Mouse (Mus musculus) megakaryocyte, embryonic 14.5 days (primary cell): ENCODE data around the gene Tubb4b. TPM values are rescaled to one million over a fixed set of nuclear protein-coding genes. Genes with fewer than 3 reads are reported as not detected.
"Not testable (repeated sequence)": the region's sequence is repeated elsewhere in the genome, so short reads cannot be mapped to it uniquely, and the experiment has no call there.

ENCODE experiments used
- H3K27me3 ChIP-seq: replicated peaks from 2 replicates; pipeline ENCODE3; 2012; ENCODE audit warnings: inconsistent platforms
- H3K36me3 ChIP-seq: replicated peaks from 2 replicates; pipeline ENCODE3; 2012; ENCODE audit warnings: low read length, inconsistent platforms, mixed read lengths
- H3K4me1 ChIP-seq: 2 replicates; pipeline ENCODE4 v1.6.1; 2012; ENCODE audit warnings: inconsistent platforms
- H3K4me3 ChIP-seq: replicated peaks from 2 replicates; pipeline ENCODE3; 2012; ENCODE audit warnings: moderate library complexity, mild to moderate bottlenecking, inconsistent platforms
- H3K9me3 ChIP-seq: 2 replicates; pipeline ENCODE4 v1.6.1; 2012; ENCODE audit warnings: inconsistent platforms
- FLI1 ChIP-seq: IDR thresholded peaks from 2 replicates; pipeline ENCODE4 v1.6.1; 2012; ENCODE audit warnings: low read length, inconsistent platforms, mixed read lengths
- GATA1 ChIP-seq: IDR thresholded peaks from 3 replicates; pipeline ENCODE4 v1.6.1; 2012; ENCODE audit warnings: mixed read lengths, low read length, inconsistent platforms, borderline replicate concordance
- polyA plus RNA-seq: library from polyadenylated mRNA; stranded (reverse); fragments of >175 nt; gene quantifications from 2 replicates; pipeline ENCODE4 v1.2.3, GENCODE M21; 2012; ENCODE audit warnings: low replicate concordance; ENCODE audit not compliant: insufficient read depth

Tubb4b gene
- polyA plus RNA-seq, 1 experiment = 365 TPM

DNA sequence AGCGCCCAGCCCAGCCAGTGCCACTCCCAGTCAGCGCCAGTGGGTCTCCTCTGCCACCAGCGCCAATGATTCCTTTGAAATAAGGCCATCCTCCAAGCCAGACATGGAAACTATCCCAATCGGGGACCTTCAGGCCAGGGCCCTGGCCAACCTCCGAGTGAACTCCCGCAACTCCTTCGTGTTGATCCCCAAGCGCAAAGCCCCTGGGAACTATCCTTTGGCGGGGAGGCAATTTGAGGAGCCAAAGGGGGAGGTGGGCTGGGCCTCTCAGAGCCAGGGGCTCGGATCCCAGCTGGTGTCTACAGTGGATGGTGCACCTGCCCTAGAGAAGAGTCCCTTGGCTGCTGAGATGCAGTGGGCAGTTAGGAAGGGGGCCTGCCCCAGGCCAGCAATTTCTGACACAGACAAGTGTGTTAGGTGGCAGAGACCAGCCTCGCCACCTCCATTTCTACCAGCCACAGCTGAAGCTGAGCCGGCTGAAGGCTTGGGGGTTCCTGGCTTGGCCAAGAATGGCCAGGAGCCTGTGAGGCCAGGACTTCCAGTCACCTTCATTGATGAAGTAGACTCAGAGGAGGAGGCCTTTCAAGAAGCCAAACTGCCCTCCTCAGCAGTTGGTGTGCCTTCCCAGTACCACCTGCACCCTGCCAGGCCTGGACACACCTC is 39.3 kb upstream of the Tubb4b start:
- H3K4me3 ChIP-seq = peak overlapping the region; percentile 96
- no peaks in the 10 kb centered on the region for H3K27me3 ChIP-seq
- H3K4me1 ChIP-seq = peaks cover 72% of the 10 kb centered on the region
- no peaks in the 10 kb centered on the region for H3K9me3 ChIP-seq
- TF ChIP-seq GATA1 (no peak), FLI1 (no peak)
- H3K36me3 ChIP-seq = peaks cover 35% of the 10 kb centered on the region

DNA sequence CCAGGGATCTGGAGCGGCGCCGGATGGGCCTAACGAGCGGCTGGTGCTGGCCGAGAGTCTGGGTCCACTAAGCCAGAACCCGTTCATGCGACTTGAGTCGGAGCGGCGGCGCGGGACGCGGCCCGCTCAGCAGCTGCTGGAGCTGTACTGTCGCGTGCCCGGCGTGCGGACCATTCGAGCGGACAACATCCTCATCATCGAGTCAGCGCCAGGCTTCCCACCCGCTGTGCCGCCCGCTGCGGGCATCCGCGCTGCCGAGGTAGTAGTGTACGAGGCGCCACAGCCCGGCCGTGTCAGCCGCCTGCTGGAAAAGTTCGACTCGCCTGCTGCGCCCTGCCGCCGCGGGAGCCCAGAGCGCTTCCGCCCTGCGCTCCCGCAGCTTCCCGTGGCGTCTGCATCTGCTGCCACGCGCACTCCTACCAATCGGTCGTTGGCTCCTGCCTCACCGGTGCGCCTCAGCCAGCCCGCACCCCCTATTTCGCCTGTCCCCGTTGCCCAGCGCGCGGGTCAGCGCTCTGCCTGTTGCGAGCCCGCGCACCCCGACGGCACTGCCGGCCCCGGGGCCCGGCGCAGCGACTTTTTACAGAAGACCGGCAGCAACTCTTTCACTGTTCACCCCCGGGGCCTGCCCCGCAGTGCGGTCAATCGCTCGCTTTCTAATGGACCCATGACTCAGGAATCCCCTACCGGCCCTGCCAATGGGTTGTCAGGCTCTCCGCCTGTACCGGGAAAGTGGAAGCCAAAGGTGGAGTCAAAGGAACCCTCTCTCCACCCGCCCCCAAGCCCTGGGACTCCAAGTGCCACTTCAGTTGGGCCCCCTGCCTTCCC is 38.5 kb upstream of the Tubb4b start:
- H3K9me3 ChIP-seq = no peaks in the 10 kb centered on the region
- TF ChIP-seq FLI1 (no peak), GATA1 (no peak)
- no peaks in the 10 kb centered on the region for H3K27me3 ChIP-seq
- H3K4me1 ChIP-seq = peaks cover 71% of the 10 kb centered on the region
- H3K36me3 ChIP-seq = peaks cover 27% of the 10 kb centered on the region
- peak overlapping the region; percentile 96 for H3K4me3 ChIP-seq

DNA sequence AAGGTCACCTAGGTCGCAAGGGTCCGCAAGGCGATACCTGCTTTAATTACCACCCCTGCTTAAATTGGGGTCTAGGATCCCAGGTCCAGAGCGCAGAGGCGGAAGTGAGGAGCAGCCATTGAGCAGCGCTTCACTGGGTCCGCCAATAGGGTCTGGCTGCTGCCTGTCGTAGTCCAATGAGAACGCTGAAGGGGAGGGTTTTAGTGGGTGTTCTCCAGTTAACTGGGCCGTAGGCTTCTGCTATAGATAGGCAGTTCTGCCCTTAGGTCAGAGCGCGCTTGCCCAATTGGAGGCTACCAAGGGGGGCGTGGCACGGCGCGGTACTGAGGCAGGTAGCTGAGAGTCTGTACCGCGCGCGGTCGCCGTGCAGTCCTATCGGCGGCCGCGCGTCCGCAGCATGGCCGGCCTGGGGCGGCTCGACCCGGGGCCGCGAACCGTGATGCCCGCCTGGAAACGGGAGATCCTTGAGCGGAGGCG is 37.8 kb upstream of the Tubb4b start, which contains the start of gene Tprn:
Tprn (plus strand) TSS at position 328 of the 477 bp plus-strand sequence.
- Histone ChIP-seq H3K9me3 (no peaks in the 10 kb centered on the region), H3K4me3 (peak within 1 kb of the TSS; percentile 96), H3K27me3 (no peaks in the 10 kb centered on the region), H3K36me3 (peaks cover 20% of the 10 kb centered on the region), H3K4me1 (peaks cover 69% of the 10 kb centered on the region)
- TF ChIP-seq GATA1 (no peak), FLI1 (no peak)

DNA sequence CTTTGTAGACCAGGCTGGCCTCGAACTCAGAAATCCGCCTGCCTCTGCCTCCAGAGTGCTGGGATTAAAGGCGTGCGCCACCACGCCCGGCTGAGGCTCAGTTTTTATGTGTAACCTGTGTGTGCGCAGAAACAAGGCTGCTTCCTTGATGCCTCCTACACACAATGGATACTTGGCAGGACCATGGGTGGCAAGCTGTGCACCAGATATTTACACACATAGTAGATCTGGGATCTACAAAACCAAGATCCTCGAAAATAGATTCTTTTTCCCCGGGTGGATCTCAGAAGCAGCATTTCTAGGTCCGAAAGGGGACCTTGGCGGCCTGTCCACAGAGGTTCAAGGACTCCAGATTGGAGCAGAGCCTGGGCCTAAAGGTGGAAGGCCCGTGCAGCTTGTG is 37.4 kb upstream of the Tubb4b start:
- Histone ChIP-seq H3K36me3 (peaks cover 16% of the 10 kb centered on the region), H3K4me3 (peak overlapping the region; percentile 96), H3K9me3 (no peaks in the 10 kb centered on the region), H3K4me1 (peaks cover 68% of the 10 kb centered on the region), H3K27me3 (no peaks in the 10 kb centered on the region)
- TF ChIP-seq FLI1 (no peak), GATA1 (no peak)

DNA sequence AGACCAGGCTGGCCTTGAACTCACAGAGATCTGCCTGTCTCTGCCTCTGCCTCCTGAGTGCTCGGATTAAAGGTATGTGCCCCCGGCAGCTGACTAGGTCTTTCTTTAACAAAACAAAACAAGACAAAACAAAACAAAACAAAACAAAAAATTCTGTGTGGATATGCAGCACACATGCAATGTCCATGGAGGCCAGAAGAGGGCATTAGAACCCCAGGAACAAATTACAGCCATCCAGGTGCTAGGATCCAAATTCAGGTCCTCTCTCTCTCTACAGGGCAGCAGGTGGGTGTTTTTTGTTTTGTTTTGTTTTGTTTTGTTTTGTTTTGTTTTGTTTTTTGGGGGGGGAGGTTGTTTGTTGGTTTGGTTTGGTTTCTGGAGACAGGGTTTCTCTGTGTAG is 34.4 kb upstream of the Tubb4b start:
- Histone ChIP-seq H3K27me3 (no peaks in the 10 kb centered on the region), H3K4me1 (peaks cover 59% of the 10 kb centered on the region), H3K36me3 (peaks cover 3% of the 10 kb centered on the region), H3K9me3 (no peaks in the 10 kb centered on the region), H3K4me3 (no peak overlapping the region)
- TF ChIP-seq GATA1 = no peak
- no peak for TF ChIP-seq FLI1

DNA sequence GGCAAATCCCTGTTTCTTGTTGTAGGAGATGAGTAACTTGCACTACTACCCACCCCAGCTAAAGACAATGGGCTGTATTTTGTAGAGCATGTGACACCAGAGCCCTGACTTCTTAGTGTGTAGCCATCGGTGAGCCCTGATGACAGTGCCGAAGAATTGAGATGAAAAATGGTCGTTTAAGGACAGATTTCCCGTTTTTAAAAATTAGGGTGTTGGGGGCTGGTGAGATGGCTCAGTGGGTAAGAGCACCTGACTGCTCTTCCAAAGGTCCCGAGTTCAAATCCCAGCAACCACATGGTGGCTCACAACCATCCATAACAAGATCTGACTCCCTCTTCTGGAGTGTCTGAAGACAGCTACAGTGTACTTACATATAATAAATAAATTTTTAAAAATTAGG is 32.7 kb upstream of the Tubb4b start:
- H3K9me3 ChIP-seq, H3K27me3 ChIP-seq: not testable (repeated sequence)
- Histone ChIP-seq H3K4me1 (peaks cover 57% of the 10 kb centered on the region), H3K36me3 (peaks cover 17% of the 10 kb centered on the region), H3K4me3 (peak overlapping the region; percentile 85)

DNA sequence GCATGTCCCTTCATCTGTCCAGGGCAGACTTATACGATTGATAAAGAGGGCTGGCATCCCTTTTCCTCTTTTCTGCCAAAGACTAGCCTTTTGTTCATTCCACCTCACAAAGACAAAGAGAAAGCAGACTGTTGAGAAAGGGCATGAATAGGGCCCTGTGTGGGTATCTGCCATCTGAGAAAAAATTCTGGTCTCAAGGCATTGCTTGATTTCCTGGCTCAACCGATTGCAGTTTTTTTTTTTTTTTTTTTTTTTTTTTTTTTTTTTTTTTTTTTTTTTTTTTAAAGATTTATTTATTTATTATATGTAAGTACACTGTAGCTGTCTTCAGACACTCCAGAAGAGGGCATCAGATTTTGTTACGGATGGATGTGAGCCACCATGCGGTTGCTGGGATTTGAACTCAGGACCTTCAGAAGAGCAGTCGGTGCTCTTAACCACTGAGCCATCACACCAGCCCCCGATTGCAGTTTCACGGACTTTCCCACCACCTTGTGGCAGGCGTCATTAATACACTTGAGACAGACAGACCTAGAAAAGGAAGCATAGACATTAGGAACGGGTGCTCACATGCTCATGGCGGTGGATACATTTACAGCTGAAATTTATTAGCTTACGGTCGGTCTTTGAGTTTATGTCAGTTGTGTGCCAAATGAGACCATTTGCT is 32.1 kb upstream of the Tubb4b start:
- not testable (repeated sequence) for H3K9me3 ChIP-seq, H3K27me3 ChIP-seq
- peaks cover 53% of the 10 kb centered on the region for H3K4me1 ChIP-seq
- peak overlapping the region; percentile 91 for H3K4me3 ChIP-seq
- peaks cover 24% of the 10 kb centered on the region for H3K36me3 ChIP-seq

DNA sequence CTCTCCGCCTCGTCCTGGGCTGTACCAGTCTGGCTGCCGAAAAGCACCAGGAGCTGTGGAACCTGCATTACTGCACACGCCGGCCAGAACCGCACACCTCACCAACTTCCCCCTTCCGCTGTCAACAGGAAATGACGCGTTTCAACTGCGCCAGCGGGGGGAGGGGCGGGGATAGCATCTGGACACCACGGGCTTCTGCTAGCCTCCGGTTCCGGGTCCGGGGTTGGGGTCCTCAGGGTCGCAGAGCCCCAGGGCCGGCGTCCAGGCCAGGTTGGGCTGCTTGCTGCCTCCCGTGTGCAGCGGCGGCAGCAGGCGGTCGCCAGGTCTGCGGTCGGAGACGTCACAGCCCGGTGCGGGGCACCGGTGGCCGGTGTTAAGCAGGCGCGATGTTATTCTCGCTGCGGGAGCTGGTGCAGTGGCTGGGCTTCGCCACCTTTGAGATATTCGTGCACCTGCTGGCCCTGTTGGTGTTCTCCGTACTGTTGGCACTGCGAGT is 30.8 kb upstream of the Tubb4b start, which contains the start of gene Tmem203:
Tmem203 (plus strand) TSS at position 156 of the 496 bp plus-strand sequence.
- Histone ChIP-seq H3K4me3 (peak within 1 kb of the TSS; percentile 91), H3K9me3 (no peaks in the 10 kb centered on the region), H3K36me3 (peaks cover 36% of the 10 kb centered on the region), H3K4me1 (peaks cover 53% of the 10 kb centered on the region), H3K27me3 (no peaks in the 10 kb centered on the region)
- TF ChIP-seq FLI1 (peak; percentile 63; the same call in 1 of the 2 replicates), GATA1 (no peak)

DNA sequence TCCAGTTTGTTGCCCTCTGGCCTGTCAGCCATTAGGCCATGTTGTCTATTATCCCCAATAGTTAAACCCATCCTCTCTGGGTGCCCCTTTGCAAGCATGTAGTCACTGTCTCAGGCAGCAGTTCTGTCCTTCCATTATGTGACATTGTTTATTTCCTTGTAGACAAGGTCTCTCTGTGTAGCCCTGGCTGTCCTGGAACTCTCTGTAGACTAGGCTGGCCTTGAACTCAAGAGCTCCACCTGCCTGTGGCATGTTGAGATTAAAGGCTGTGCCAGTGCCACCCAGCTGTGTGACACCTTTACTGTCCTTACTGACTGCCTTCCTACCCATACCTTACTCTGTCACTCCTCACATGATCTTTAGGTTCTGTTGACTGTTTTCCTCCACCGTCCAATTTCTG is 27.8 kb upstream of the Tubb4b start:
- Histone ChIP-seq H3K4me3 (no peak overlapping the region), H3K9me3 (no peaks in the 10 kb centered on the region), H3K4me1 (peaks cover 44% of the 10 kb centered on the region), H3K36me3 (peaks cover 66% of the 10 kb centered on the region), H3K27me3 (no peaks in the 10 kb centered on the region)
- TF ChIP-seq FLI1 (no peak), GATA1 (no peak)
